Mouse (Mus musculus) v-Abl transformed pro-B cells (cell line): ENCODE data around the gene Zfp985.
"Not testable (repeated sequence)": the region's sequence is repeated elsewhere in the genome, so short reads cannot be mapped to it uniquely, and the experiment has no call there.

Source experiments
- in situ Hi-C, 2 experiments: fragments of 400-800 bp; cut with MboI; formaldehyde crosslinking; loops; one replicate each; pipeline ENCODE4 v1.15.1; 2025; ENCODE audit not compliant: unreplicated experiment in 2 of 2

The Zfp985 gene

DNA sequence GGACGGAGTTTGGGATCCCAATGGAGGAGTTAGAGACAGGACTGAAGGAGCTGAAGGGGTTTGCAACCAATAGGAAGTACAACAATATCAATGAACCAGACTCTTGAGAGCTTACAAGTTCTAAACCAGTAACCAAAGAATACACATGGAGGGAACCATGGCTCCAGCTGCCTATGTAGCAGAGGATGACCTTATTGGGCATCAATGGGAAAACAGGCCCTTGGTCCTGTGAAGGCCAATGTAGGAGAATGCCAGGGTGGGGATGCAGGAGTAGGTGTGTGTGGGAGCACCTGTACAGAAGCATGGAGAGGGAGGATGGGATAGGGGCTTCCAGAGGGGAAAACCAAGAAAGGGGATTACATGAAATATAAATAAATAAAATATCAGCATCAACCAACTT is 48.8 kb downstream of the Zfp985 start:
- in situ Hi-C loops = no loop called here

- in situ Hi-C loops = no loop called here
Measured at GRCm38 (mm10) chr4:147603806-147604205, 50.7 kb downstream of the Zfp985 start.

DNA sequence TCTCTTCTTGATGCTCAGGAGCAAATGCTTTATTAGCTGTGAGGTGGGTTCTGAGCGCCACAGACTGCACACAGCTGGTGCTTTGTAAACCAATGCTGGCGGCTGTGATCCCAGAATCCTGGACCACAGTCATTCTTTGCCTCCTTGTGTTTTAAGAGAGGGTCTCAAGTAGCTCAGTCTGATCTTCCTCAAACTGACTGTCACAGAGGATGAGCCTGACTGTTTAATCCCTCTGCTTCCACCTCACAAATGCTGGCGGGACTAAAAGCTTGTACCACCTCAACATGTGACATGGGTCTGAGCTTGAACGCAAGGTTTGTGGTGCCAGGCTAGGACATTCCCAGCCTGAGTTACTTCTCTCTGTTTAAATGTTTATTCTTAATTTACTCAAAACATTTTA is 52.4 kb downstream of the Zfp985 start:
- in situ Hi-C loops = no loop called here

DNA sequence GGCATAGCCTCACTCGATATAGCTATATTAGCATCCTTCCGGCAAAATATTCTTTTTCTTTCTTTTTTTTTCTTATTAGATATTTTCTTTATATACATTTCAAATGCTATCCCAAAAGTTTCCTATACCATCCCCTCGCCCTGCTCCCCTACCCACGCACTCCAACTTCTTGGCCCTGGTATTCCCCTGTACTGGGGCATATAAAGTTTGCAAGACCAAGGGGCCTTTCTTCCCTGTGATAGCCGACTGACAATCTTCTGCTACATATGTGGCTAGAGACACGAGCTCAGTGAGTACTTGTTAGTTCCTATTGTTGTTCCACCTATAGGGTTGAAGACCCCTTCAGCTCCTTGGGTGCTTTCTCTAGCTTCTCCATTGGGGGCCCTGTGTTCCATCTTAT is 53.4 kb downstream of the Zfp985 start:
- in situ Hi-C loops = not testable (repeated sequence)

DNA sequence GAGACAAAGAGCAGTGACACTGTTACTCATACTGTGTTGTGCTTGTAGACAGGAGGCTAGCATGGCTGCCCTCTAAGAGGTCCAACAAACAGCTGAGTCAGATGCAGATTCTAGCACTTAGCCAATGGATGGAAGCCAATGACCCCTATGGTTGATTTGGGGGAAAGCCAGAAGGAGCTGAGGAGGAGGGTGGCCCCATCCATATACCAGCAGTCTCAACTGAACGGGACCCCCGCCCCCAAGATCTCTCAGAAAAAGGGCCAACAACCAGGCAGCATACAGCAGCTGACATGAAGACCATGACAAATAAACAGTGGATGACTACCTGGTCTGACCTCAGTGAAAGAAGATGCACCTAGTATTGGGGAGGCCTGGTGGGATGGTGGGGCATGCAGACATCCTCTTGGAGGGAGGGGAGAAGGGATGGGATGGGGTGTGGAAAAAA is 80.8 kb downstream of the Zfp985 start:
- in situ Hi-C loops = not testable (repeated sequence)
